Mouse (Mus musculus) bone marrow, adult 2 months (tissue): ENCODE results near the gene Rabl2. TPM values are rescaled to one million over a fixed set of nuclear protein-coding genes. Genes with fewer than 3 reads are reported as not detected.

Experiments used
- H3K27ac ChIP-seq: fragments of 200-500 bp; 2 replicates; pipeline ENCODE4 v1.5.1; 2012; ENCODE audit warnings: low read depth, mild to moderate bottlenecking, control low read depth, inconsistent platforms, low read length; ENCODE audit not compliant: control insufficient read depth, poor library complexity, insufficient read depth
- H3K4me1 ChIP-seq: fragments of 200-500 bp; 2 replicates; pipeline ENCODE4 v1.6.1; 2011; ENCODE audit warnings: low read length; ENCODE audit not compliant: control insufficient read depth, insufficient read depth
- H3K4me3 ChIP-seq: fragments of 200-500 bp; replicated peaks from 2 replicates; pipeline ENCODE3; 2011; ENCODE audit warnings: mild to moderate bottlenecking, low read depth, low read length, control low read depth; ENCODE audit not compliant: control insufficient read depth
- CTCF ChIP-seq: fragments of 200-500 bp; IDR thresholded peaks from 2 replicates; pipeline ENCODE4 v1.5.1; 2011; ENCODE audit warnings: low read length, control low read depth; ENCODE audit not compliant: control insufficient read depth, insufficient read depth
- POLR2A ChIP-seq: fragments of 200-500 bp; IDR thresholded peaks from 2 replicates; pipeline ENCODE4 v1.6.1; 2011; ENCODE audit warnings: low read depth, mild to moderate bottlenecking, control low read depth, low read length, borderline replicate concordance; ENCODE audit not compliant: control insufficient read depth
- WGBS: fragments of 180-500 bp; shearing (Covaris S2); methylation state at CpG from one replicate; pipeline ENCODE4 v1.1.7; 2018; 5-methylcytosine and 5-hydroxymethylcytosine counted together
- polyA plus RNA-seq: library from polyadenylated mRNA; stranded (reverse); fragments of >200 nt; gene quantifications from 2 replicates; pipeline ENCODE4 v1.2.4, GENCODE M21; 2011; ENCODE audit warnings: low replicate concordance; ENCODE audit not compliant: missing spikeins, insufficient read depth, insufficient read length

Gene Rabl2
- polyA plus RNA-seq, 1 experiment = 2.3 TPM

DNA sequence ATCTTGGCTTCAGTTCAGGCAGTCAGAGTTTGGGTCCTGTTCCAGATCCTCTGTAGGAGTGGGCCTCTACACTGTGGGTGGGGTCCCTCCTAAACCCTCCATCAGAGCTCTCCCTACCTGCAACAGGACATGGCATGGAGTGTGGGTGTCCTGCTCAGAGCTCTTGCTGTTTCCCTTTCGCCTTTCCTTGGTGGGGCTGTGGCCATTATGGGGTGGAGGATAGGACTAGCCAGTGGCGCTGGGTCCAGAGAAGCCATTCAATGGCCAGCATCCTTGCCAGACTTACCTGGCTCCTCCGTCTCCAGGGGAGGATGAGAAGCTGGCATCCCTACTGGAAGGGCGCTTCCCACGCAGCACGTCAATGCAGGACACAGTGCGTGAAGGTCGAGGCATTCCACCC lies 44.4 kb downstream of the Rabl2 start:
- WGBS = 81% methylated on average over 8 of the region's 8 CpGs
- TF ChIP-seq CTCF (no peak), POLR2A (no peak)
- no peak overlapping the region for H3K4me3 ChIP-seq

DNA sequence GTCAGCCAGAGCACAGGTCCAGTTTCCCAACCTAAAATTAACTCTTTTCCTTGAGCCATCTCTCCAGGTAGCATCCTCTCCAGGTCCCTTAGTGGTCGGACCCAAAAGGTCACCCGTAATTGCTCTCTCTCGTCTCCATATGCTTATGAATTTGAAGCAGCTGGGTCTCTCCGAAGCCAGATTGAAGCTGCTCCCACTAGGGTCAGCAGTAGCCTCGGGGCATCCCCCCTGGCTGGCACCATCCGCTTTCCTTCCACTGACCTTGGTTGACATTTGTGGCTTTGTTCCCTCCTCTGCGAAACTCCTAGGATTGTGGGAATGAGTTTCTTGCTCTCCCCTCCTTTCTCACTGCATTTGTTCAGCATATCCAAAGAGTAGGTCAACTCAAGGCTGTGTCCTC lies 47.6 kb downstream of the Rabl2 start:
- TF ChIP-seq CTCF = no peak
- no peak for TF ChIP-seq POLR2A
- 83% methylated on average over 7 of the region's 7 CpGs for WGBS
- H3K4me3 ChIP-seq = no peak overlapping the region

More for the DNA sequence above, 44.4 kb downstream of the Rabl2 start:
- H3K4me1 ChIP-seq = no peaks in the 10 kb centered on the region
- H3K27ac ChIP-seq = no peak overlapping the region

GRCm38 (mm10) chr15:89533843-89534207 lies 57.9 kb downstream of the Rabl2 start:
- no peak for TF ChIP-seq CTCF
- no peak for TF ChIP-seq POLR2A
- no peak overlapping the region for H3K27ac ChIP-seq
- 89% methylated on average over 10 of the region's 10 CpGs for WGBS
- H3K4me1 ChIP-seq = no peaks in the 10 kb centered on the region
- H3K4me3 ChIP-seq = no peak overlapping the region

More for the DNA sequence above, 47.6 kb downstream of the Rabl2 start:
- no peak overlapping the region for H3K27ac ChIP-seq
- no peaks in the 10 kb centered on the region for H3K4me1 ChIP-seq

GRCm38 (mm10) chr15:89532924-89533842 lies 58.5 kb downstream of the Rabl2 start:
- TF ChIP-seq POLR2A (no peak), CTCF (no peak)
- Histone ChIP-seq H3K27ac (no peak overlapping the region), H3K4me1 (no peaks in the 10 kb centered on the region), H3K4me3 (no peak overlapping the region)
- WGBS = 89% methylated on average over 23 of the region's 23 CpGs

Other genes starting within 250 kb of the Rabl2 start
- gene Lmf2, start 236.3 kb downstream of the Rabl2 start, polyA plus RNA-seq = 16.7 and 42.0 TPM in 2 replicates
- 144 and 191 TPM in 2 replicates for gene Ncaph2, start 236.2 kb downstream of the Rabl2 start, polyA plus RNA-seq
- 3.5 and 7.7 TPM in 2 replicates for gene Sco2, start 218.1 kb downstream of the Rabl2 start, polyA plus RNA-seq
- not detected in 2 replicates for gene Tymp, start 214.9 kb downstream of the Rabl2 start, polyA plus RNA-seq
- gene Odf3b, start 212.6 kb downstream of the Rabl2 start, polyA plus RNA-seq = 1.7 and 4.9 TPM in 2 replicates
- gene Klhdc7b, start 207.0 kb downstream of the Rabl2 start, polyA plus RNA-seq = not detected in 2 replicates
- gene Syce3, start 181.4 kb downstream of the Rabl2 start, polyA plus RNA-seq = not detected in 2 replicates
- gene Cpt1b, start 166.1 kb downstream of the Rabl2 start, polyA plus RNA-seq = 4.3 and 4.7 TPM in 2 replicates
- 1.5 TPM in 1 of 2 replicates, not detected in the other for gene C730034F03Rik, start 162.3 kb downstream of the Rabl2 start, polyA plus RNA-seq
- 1.9 and 5.4 TPM in 2 replicates for gene Gm44502, start 162.2 kb downstream of the Rabl2 start, polyA plus RNA-seq
- 62.9 and 126 TPM in 2 replicates for gene Chkb, start 162.0 kb downstream of the Rabl2 start, polyA plus RNA-seq
- not detected in 2 replicates for gene Mapk8ip2, start 138.0 kb downstream of the Rabl2 start, polyA plus RNA-seq
- gene Arsa, start 114.5 kb downstream of the Rabl2 start, polyA plus RNA-seq = 4.1 and 7.2 TPM in 2 replicates
- 19.5 and 23.6 TPM in 2 replicates for gene Shank3, start 92.3 kb downstream of the Rabl2 start, polyA plus RNA-seq
- gene Acr, start 23.6 kb downstream of the Rabl2 start, polyA plus RNA-seq = not detected in 2 replicates
- gene Syt10, start 249.9 kb upstream of the Rabl2 start, polyA plus RNA-seq = not detected in 2 replicates